Mouse (Mus musculus) adrenal gland, postnatal 14 days (tissue): ENCODE data around the gene Fcer1g. TPM values are rescaled to one million over a fixed set of nuclear protein-coding genes. Genes with fewer than 3 reads are reported as not detected.

ENCODE experiments used
- DNase-seq: peaks from one replicate; pipeline ENCODE4 v3.0.0; 2021; ENCODE audit warnings: mixed read lengths
- total RNA-seq: library from RNA; stranded (reverse); gene quantifications from 2 replicates; pipeline ENCODE4 v1.2.3, GENCODE M21; 2021

Gene Fcer1g
- total RNA-seq, 1 experiment from 2014 or later, result 13.4 TPM

DNA sequence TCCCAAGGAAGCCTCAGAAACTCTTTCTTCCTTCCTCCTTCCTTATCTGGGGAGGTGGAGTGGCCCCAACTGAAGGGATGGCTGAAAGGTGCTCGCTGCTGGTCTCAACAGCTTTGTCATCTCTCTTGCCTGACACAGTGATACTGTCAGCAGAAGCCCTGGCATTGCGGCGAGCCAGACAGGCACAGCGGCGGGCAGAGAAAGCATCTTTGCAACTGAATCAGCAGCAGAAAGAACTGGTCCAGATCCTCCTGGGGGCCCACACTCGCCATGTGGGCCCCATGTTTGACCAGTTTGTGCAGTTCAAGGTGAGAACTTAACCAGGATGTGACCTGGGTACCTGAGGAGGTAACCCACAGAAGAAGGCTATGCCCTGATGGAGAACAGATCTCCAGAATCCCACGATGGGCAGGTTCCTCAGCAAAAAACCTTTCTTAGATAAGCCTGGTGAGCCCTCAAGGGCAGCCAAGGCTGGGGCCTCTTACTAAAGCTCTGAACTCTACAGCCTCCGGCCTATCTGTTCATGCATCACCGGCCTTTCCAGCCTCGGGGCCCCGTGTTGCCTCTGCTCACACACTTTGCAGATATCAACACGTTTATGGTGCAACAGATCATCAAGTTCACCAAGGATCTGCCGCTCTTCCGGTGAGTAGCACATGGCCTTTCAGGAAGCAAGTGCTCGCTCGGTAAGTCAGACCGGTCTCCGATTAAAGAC lies 17.8 kb downstream of the Fcer1g start:
- no peak for DNase-seq

DNA sequence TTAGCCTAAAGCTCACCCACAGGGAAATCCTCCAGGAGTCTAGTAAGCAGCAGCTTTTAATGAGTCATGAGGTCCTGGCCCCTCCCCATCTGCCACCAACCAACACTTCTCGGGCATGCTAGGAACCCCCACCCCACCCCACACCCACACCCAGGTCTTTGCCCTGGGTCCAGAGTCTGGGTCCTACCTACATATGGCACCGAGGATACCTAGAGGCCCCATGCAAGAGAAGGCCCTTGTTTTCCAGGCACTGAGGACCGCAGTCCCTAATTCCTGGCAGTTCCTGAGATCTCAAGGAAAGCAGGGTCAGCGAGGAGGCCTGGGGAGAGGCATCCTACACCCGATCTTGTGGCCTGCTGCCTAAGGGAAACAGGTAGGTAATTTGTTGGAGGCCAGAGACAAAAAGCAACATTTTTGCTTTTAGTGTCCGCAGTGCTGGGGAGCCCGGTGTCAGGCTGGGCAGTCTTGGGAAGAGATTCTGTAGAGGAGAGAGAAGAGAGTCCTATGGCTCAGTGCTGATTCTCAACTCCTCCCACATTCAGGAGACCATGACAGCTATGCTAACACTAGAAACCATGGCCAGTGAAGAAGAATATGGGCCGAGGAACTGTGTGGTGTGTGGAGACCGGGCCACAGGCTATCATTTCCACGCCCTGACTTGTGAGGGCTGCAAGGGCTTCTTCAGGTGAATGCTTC lies 20.2 kb downstream of the Fcer1g start, which contains the start of gene Nr1i3:
Nr1i3 (plus strand) TSS at position 170 of the 696 bp plus-strand sequence.
- DNase-seq, result no peak

GRCm38 (mm10) chr1:171212854-171213253 lies 21.3 kb downstream of the Fcer1g start:
- no peak for DNase-seq

GRCm38 (mm10) chr1:171209409-171209808 lies 24.8 kb downstream of the Fcer1g start:
- DNase-seq, result no peak

- DNase-seq, result no peak
Observed at GRCm38 (mm10) chr1:171205704-171206493, 28.3 kb downstream of the Fcer1g start.

DNA sequence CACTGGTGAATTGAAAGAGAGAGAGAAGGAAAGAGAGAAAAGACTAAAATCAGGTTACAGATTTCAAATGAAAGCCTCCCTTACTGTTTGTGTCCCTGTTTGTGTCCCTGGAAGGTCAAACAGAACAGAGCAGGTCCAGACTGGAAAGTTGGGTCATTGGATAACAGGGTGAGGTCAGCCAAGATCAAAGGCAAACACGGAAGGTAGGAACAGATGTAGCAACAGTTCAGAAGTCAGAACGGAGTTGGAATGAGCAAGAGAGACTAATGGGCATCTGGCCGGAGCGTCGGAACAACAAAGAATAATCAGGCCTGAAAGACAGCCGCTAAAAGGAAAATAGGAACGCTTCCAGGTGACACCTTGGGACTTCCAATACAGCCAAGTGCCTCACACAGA lies 29.9 kb downstream of the Fcer1g start:
- DNase-seq, result no peak

- DNase-seq, result no peak
Observed at GRCm38 (mm10) chr1:171203471-171204248, 30.5 kb downstream of the Fcer1g start.

GRCm38 (mm10) chr1:171200769-171201168 lies 33.4 kb downstream of the Fcer1g start:
- no peak for DNase-seq

DNA sequence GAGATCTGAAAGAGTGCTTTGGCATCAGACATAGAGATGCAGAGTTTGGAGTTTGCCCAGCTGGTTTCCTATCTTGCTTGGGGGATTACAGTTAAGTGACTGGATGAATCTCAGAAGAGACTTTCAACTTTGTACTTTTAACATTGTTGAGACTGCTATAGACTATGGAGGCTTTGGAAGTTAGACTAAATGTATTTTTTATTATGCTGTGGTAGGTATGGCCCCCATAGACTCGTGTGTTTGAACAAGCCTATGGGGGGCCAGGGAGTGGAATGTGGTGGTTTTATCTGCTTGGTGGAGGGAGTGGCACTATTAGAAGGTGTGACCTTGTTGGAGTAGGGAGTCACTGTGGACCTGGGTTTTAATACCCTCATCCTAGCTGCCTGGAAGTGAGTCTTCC lies 34.6 kb downstream of the Fcer1g start:
- no peak for DNase-seq

DNA sequence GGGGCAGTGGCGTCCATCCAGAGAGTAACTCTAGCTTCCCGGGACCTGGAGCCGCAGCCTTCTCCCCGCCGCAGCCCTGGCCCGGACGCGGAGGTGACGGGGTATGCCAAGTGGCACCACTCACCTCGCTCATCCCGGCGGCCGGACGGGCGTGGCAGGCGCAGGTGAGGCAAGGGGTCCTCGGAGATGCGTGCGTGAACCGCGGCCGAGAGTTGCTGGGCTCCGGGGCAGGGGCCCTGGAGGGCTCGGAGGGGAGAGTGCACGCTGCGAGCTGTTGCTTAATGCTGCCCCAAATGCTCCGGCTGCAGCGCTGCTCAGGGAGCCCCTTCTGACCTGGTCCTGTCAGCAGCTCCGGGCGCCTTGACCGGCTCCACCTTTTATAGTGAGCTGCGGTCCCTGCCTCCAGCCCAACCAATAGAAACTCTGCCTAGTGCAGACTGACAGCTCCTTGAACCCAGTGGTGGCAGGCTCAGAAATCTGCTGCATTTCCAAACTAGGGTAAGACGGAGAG lies 38.2 kb downstream of the Fcer1g start, which contains the start of gene Pcp4l1:
Pcp4l1 (minus strand) TSS at position 382 of the 511 bp plus-strand sequence.
- DNase-seq, result peak; percentile 80

DNA sequence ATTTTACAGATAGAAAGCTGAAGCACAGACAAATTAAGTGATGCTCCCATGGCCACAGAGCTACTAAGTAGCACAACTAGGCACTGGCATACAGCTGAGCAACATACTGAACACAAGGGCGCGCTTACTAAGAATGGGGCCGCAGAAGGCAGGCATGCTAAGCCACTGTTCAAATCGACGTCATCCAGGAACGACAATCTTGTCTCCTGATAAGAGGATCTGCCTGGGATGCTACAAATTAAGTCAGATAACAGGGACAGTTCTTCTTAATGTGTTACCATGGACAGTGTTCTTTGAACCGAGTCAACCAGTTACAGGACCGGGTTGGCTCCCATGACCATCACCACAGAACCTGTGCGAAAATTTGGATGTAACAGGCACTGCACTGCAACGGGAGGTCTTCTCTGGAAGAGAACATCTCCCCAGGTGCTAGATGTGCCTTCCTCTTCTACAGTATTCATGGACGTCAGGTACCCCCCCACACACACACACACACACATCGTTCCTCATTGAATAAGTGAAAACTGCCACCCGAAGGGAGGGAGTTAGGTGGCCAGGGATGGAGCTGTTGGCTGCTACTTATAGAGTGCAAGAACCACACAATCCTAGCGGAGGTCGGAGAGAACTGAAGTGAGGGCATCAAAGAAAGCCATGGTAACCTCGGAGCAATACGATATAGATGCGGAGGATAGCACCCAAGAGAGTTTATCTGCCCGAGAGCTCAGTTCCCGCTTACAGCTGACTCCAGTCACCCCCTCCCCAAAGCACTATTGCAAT lies 38.9 kb downstream of the Fcer1g start:
- DNase-seq, result no peak

DNA sequence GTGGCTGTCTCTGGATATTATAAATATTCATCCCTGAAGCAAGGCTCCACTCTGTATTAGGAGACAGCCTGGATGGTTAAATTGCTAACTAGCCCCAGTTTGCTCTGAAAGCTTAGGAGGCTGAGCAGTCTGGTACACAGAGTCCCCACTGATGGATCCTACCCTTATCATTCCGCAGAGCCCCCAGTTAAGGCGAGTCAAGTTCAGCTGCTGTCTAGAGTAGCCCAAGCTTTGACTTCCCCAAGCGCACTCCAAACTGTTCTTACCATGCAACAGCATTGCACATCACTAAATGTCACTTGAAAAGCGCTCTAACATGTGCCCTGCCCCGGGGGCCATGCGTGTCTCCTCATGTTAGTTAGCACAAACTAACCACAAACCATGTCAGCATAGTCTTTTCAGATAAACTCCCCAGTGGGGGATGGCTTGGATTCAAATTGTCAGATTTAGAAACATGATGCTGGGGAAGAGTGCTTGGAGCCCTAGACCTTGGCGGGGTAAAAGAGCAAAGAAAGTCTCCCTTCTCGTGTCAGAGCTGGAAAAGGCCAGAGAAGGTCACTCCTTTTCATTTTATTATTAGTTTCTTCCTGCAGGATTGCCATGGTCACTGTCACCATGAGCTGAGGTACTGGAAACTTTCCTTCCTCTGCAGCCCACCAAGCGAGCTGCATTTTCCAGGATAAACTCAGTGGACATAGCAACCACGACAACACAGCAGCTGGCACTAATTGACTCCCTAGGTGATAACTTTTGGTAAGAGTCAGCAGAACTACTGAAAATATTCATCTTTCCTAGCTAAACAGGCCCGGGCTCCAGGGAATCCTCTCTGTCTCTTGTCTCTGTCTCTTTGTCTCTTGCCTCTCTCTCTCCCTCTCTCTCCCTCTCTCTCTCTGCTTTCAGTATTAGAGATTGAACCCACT lies 40.0 kb downstream of the Fcer1g start:
- DNase-seq, result no peak

- no peak for DNase-seq
Observed at GRCm38 (mm10) chr1:171193093-171193840, 40.9 kb downstream of the Fcer1g start.

DNA sequence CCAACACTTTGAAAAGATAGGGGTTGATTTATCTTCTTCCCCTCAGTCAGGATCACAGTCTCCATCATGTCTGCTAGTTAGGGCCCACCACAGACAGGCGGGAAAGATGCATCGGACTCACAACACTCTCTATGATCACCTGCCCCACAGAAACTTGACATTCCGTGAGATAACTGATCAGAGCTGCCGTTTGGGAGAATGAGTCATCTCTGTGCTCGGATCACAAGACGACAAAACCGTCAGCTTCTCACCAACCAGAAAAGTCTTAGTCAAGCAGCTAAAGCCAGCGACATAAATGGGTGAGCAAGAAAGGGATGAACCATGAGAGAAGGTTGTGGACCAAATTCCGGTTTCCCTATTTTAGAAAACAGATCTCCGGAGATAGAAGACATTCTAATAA lies 41.9 kb downstream of the Fcer1g start:
- no peak for DNase-seq

GRCm38 (mm10) chr1:171190832-171191231 lies 43.3 kb downstream of the Fcer1g start:
- no peak for DNase-seq

GRCm38 (mm10) chr1:171189476-171190114 lies 44.6 kb downstream of the Fcer1g start:
- DNase-seq, result no peak

- DNase-seq, result no peak
Observed at GRCm38 (mm10) chr1:171189046-171189445, 45.1 kb downstream of the Fcer1g start.

GRCm38 (mm10) chr1:171187851-171188700 lies 46.1 kb downstream of the Fcer1g start:
- no peak for DNase-seq
